Mouse (Mus musculus) lung, postnatal 0 days (tissue): Measurements from ENCODE around the gene Dus1l.
"Not testable (repeated sequence)": the region's sequence is repeated elsewhere in the genome, so short reads cannot be mapped to it uniquely, and the experiment has no call there.

ENCODE experiments used
- CTCF ChIP-seq: IDR thresholded peaks from 2 replicates; pipeline ENCODE4 v1.5.1; 2016; ENCODE audit warnings: antibody characterized with exemption, mild to moderate bottlenecking
- EP300 ChIP-seq: IDR thresholded peaks from 2 replicates; pipeline ENCODE4 v1.6.1; 2016; ENCODE audit warnings: antibody characterized with exemption, mild to moderate bottlenecking, control low read depth

DNA sequence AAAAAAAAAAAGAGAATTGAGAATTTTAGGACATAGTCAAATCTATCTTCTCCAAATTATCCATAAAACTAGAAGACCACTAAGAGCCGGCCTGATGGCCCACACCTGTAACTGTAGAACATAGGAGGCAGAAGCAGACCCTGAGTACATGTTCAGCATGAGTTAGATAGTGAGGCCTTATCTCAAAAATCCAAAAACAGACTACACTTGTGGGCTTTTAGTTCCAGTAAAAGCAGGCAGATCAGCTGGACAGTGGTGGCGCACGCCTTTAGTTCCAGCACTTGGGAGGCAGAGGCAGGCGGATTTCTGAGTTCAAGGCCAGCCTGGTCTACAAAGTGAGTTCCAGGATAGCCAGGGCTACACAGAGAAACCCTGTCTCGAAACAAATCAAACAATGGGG is 36.8 kb upstream of the Dus1l start:
- TF ChIP-seq CTCF, EP300: not testable (repeated sequence)
